Comparison of ENCODE assay signal across 13 mouse cellular contexts in the genomic region with DNA sequence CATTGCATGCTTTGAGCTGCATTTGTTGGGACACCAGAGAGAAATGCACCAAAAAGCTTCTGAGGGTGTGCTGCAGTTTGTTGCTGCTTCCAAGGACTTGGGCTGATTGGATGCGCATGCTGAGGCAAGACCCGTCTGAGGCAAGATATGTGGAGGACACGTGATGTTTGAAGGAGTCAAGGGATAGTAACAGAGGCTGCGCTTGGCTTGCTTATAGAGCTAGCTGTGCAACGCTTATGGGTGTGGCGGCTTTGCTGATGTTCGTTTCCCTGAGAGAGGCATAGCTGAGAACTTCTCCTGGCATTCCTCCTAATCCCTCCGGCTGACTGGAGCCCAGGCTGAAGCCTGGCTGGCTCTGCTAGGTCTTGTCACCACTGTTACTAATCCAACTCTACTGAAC.
"Had no signal": no experiment of that assay in that cellular context is flagged by ENCODE, and none has a peak within 500 bp of the region (broad histone marks: within the 10 kb centered on the region; RNA-seq: fewer than 3 reads in every experiment).

No protein-coding gene starts in this region.

- H3K27me3 ChIP-seq: kidney, embryonic 15.5 days; liver, embryonic 15.5 days; neural tube, embryonic 13.5 days had no signal

- H3K36me3 ChIP-seq: kidney, embryonic 15.5 days; limb, embryonic 10.5 days; liver, embryonic 15.5 days; neural tube, embryonic 13.5 days had no signal

- H3K27ac ChIP-seq: kidney, embryonic 15.5 days; left cerebral cortex, adult 2 months; limb, embryonic 10.5 days; liver, embryonic 15.5 days; neural tube, embryonic 13.5 days had no signal

- DNase-seq: kidney, adult 2 months; kidney, postnatal 25 days; lung, adult 2 months; lung, postnatal 4 days; retina, postnatal 1 day; right cerebral cortex, postnatal 14 days; thymus, adult 2 months; thymus, postnatal 36 days had no signal

- H3K4me3 ChIP-seq: kidney, embryonic 15.5 days; left cerebral cortex, adult 2 months; limb, embryonic 10.5 days; liver, embryonic 15.5 days; neural tube, embryonic 13.5 days had no signal

- H3K4me1 ChIP-seq: neural tube, embryonic 13.5 days had no signal
